Mouse (Mus musculus) kidney, postnatal 36 days (tissue): Measurements from ENCODE around the gene Atp4b.
A peak's percentile ranks its signal among the peaks of the same experiment; 100 is the strongest.
"Not testable (repeated sequence)": the region's sequence is repeated elsewhere in the genome, so short reads cannot be mapped to it uniquely, and the experiment has no call there.

Experiments
- DNase-seq, 2 experiments: peaks; one replicate each; pipeline ENCODE4 v3.0.0; 2021 to 2022; ENCODE audit warnings: mixed read lengths in 2 of 2

Atp4b gene

GRCm38 (mm10) chr8:13382536-13382935, 14.1 kb downstream of the Atp4b start:
- DNase-seq = no peak

- no peak for DNase-seq
Observed at GRCm38 (mm10) chr8:13381630-13382029, 15.0 kb downstream of the Atp4b start.

GRCm38 (mm10) chr8:13373151-13373662, 23.4 kb downstream of the Atp4b start:
- no peak for DNase-seq

- DNase-seq = no peak
Observed at GRCm38 (mm10) chr8:13361865-13362264, 34.8 kb downstream of the Atp4b start.

- no peak for DNase-seq
Observed at GRCm38 (mm10) chr8:13360213-13360612, 36.4 kb downstream of the Atp4b start.

GRCm38 (mm10) chr8:13356681-13357080, 39.9 kb downstream of the Atp4b start:
- no peak for DNase-seq

- no peak for DNase-seq
Observed at GRCm38 (mm10) chr8:13356221-13356620, 40.4 kb downstream of the Atp4b start.

- DNase-seq = no peak
Observed at GRCm38 (mm10) chr8:13353883-13354282, 42.7 kb downstream of the Atp4b start.

- no peak for DNase-seq
Observed at GRCm38 (mm10) chr8:13353155-13353833, 43.3 kb downstream of the Atp4b start.

GRCm38 (mm10) chr8:13352601-13353000, 44.0 kb downstream of the Atp4b start:
- no peak for DNase-seq

- DNase-seq = no peak
Observed at GRCm38 (mm10) chr8:13351593-13351992, 45.0 kb downstream of the Atp4b start.

GRCm38 (mm10) chr8:13350052-13350451, 46.6 kb downstream of the Atp4b start:
- DNase-seq = no peak

- DNase-seq = no peak
Observed at GRCm38 (mm10) chr8:13343134-13343533, 53.5 kb downstream of the Atp4b start.

GRCm38 (mm10) chr8:13342340-13342739, 54.3 kb downstream of the Atp4b start:
- no peak for DNase-seq

GRCm38 (mm10) chr8:13340650-13341049, 56.0 kb downstream of the Atp4b start:
- no peak for DNase-seq

- no peak for DNase-seq
Observed at GRCm38 (mm10) chr8:13339646-13339990, 57.0 kb downstream of the Atp4b start.

- DNase-seq = peak in 1 of 2 experiments; percentile 24
Observed at GRCm38 (mm10) chr8:13338901-13339645, 57.6 kb downstream of the Atp4b start.

GRCm38 (mm10) chr8:13338255-13338860, 58.3 kb downstream of the Atp4b start, which contains the start of gene Tfdp1:
Tfdp1 (plus strand) TSS chr8:13338751.
- DNase-seq = peak; percentile 81 to 87

- DNase-seq = no peak
Observed at GRCm38 (mm10) chr8:13337678-13338077, 58.9 kb downstream of the Atp4b start.

- DNase-seq = not testable (repeated sequence)
Observed at GRCm38 (mm10) chr8:13337245-13337644, 59.4 kb downstream of the Atp4b start.
